Mouse (Mus musculus) G1E (cell line): Measurements from ENCODE around the gene Mamstr.

Source experiments
- CTCF ChIP-seq: IDR thresholded peaks from 2 replicates; pipeline ENCODE4 v1.5.1; 2012; ENCODE audit warnings: low read depth, low read length, inconsistent platforms, mixed read lengths
- GATA1 ChIP-seq: IDR thresholded peaks from 2 replicates; pipeline ENCODE4 v1.6.1; 2012; ENCODE audit warnings: borderline replicate concordance, low read length, inconsistent platforms, mixed read lengths
- GATA2 ChIP-seq: IDR thresholded peaks from 2 replicates; pipeline ENCODE4 v1.6.1; 2012; ENCODE audit warnings: low read depth, low read length, inconsistent platforms, borderline replicate concordance
- POLR2AphosphoS5 ChIP-seq: IDR thresholded peaks from 2 replicates; pipeline ENCODE4 v1.6.1; 2012; ENCODE audit warnings: low read depth, low read length, inconsistent platforms; ENCODE audit not compliant: insufficient replicate concordance
- TAL1 ChIP-seq: conservative IDR thresholded peaks from 2 replicates; pipeline ENCODE4 v1.6.1; 2012; ENCODE audit warnings: low read depth, low read length, inconsistent platforms, mixed read lengths

- TF ChIP-seq CTCF (no peak), POLR2AphosphoS5 (no peak), GATA1 (no peak), TAL1 (no peak), GATA2 (no peak)
Measured at GRCm38 (mm10) chr7:45643441-45644178, 3.8 kb downstream of the Mamstr start.
